Mouse (Mus musculus) urinary bladder, adult 18-20 months (tissue): Measurements from ENCODE around the gene Filip1l.

ENCODE experiments used
- DNase-seq, 2 experiments: peaks; one replicate each; pipeline ENCODE4 v3.0.0; 2022; ENCODE audit warnings: low spot score in 2 of 2, mixed read lengths in 2 of 2

Filip1l gene

DNA sequence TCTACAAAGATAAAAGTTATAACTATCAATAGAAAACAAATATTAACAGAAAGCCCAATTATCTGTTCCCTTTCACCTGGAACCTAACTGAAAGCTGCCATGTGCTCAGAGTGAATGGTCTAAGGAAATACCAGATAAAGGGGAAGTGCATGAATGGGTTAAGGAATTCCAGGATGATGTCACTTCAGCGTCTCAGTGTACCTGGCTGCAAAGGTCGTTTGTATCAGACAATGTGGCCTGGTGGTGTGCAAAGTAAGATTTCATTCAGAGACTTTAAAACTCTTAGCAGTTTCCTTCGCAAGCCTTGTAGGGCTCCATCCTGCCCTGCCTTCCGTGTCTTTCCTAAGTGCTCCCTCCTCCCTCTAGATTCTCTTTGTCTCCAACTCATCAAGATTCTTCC lies 80.3 kb downstream of the Filip1l start:
- no peak for DNase-seq

DNA sequence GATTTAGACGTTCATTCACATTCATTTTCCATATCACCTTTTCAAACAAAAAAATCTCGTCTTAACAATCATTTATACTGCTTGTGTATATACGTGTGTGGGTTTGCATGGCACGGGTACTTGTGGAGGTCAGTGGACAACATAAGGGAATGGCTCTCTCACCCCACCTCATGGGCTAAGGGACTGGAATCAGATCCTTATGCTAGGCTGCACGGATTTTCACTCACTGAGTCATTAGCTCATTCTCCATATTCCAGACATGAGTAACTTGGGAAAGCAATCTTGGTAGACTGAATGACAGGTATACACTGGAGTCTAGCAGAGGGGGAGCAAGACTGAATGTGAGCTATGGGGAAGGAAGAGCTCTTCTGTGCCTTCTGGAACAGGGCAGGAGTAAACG lies 80.8 kb downstream of the Filip1l start:
- DNase-seq, result no peak

DNA sequence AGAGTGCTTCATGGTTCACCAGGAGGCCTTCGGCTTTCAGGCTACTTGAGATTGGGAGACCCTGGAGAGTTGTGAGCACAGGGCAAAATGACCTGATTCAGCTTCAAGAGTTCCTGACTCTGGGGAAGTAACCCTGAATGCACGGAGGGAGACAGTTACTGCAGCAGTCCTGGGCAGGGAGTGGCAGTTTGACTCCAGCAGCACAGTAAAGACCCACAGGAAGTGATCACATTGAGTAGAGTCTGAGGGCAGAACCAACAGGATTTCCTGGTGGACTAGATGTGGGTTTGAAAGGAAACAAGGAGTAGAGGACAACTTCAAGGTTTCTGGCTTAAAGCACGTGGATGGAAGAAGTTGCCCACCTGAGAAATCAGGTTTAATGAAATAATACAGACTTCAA lies 81.7 kb downstream of the Filip1l start:
- DNase-seq, result no peak

DNA sequence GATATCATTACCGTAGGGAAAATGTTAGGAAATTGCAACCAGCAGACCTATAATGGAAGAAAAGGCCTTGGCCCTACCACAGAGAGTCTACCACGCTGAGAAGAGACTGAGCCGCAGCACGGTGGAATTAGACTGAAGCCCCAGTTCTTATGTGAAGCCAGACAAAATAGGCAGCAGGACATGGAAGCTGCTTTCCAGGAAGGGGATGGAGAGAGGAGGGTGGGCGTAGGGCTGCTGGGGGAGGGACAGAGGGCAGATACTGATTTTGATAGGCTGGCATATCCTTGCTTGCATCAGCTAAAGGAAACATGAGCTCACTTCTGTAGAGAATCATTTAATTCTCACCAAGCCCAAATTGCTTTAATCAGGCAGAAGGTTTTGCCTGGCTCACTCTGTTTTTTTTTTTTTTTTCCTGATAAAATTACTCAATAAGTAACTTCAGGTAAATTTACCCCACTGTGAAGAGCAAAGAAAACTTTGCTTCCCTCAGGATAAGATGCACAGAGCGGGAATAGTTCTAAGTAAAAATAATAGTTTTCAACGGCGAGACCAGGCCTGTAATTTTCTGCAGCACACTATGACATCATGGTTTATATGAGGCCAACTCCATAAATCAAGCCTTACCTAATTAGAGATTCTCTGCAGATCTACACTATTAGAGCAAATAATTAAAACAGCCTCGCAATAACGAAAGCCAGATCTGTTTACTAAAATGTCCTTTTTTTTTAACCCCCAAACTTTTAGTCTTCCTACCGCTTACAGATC lies 84.8 kb downstream of the Filip1l start:
- no peak for DNase-seq

DNA sequence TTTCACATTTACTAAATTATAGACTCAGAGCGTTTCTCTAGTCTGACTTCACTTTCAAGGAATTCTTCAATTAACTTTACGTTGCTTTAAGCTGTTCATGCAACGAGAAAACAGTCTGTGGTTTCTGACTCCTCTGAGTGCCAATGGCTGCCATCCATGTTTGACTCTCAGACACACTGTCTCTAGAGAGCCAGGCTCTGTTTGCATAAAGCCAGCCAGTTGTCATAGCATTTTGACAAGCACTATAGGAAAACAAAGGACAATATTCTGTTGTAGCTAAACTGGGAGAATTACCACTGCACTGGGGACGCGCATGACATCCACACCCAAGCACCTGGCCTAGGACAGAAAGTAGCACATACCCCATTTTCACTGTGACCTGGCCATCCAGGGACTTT lies 85.4 kb downstream of the Filip1l start:
- no peak for DNase-seq

DNA sequence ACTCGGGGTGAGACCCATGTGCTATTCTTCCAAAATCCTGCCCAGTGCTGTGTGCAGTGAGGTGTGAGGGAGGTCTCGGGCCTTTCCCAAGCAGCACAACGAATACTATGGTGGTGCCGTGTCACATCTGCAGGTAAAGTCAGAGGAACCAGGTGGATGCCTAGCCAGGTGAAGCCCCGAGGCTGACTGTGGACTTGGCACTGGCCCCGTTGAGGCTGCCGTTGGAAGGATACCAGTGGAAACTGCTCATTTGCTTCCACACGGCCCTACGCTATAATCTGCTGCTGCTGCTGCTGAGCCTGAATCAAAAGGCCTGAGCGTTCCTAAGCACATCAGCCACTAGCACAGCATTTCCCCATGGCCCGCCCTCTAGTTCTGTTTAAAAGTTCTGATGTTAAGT lies 86.3 kb downstream of the Filip1l start:
- no peak for DNase-seq

DNA sequence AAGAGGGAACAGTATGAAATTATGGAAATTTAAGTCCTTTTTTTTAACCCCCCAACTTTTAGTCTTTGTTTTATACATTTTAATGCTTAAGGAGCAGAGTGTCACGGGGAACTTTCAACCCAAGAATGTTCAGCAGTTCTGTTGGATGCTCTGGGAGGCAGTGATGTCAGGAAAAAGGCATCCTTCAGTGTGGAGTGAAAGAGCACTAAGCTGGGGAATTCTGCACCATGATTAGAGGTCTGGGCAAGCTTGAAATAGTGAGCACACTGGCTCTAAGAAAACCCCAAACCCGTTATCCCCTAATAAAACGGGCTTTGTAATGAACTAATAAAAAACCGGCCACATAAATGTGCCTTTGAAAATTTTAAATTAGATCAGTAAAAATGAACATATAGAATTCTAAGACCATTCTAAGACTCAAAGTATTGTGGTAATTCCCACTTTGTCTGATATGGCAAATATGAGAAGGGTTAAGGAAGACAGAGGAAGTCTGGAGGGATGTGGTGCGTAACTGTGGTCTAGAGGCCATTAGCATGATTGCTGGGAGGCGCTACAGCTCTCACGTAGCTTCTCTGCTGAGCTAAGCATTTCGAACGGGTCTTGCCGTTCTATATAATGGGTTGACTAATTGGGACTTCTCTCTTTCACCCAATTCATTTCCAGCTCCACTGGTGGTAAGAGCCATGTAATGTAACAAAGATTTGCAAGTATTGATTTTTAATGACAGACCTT lies 88.0 kb downstream of the Filip1l start:
- no peak for DNase-seq

DNA sequence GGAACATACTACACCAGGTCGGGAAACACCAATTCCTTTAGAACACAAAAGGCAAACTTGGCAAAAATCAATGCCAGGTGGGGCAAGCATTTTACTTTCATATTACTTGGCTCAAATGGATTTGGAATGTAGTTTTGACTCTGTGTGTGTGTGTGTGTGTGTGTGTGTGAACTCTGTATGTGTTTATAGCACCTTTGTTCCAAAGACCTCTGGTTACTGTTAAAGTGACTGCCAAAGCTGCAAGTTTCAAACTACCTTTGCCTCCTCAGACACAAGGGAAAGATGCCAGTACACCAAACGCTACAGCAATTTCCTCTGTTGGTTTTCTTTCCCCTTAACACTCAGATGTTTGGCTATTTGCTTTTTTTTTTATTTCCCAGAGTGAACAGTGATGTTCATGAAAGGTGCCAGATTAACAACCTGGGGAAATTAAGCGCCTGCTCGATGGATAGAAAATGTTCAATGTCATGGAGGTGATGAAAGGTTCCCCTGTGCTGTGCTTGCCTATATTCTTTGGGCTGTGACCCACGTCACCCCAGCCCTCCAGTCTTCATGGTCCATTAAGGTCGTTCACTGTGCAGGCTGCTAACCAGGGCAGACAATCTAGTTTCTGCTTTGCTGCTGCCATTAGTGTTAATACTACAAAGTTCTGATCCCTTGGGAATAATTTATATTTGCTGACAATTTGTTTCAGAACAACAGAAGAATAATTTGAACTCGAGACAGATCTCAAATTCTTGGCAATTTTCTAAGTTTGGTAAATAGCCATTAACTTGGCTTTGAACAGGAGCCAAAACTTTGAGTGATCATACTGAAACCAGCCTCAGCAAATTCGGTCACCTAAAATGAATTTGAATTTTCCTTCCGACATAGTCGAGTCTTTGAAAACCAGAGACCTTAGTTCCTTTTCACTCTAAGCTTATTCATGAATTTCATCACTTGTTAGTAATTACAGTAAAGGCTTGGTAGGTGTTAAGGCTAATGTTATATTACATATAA lies 92.5 kb downstream of the Filip1l start:
- no peak for DNase-seq

DNA sequence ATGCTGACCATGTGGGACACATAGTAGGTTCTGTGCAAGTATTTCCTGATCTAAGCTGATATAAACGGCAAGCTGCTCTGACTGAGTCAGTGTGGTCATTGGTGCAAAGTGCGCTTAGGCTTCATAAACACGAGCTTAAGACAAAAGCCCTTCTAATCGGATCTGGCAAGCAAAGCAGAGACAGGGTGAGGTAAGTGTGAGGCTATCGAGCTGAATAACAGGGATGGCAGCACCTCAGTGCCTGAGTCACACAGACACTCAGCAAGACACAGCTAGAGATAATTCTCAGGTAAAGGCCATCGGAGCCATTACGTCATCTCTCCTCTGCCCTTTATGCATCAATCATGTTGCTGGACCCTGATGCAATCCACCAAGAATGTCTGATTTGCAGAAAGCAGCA lies 100.1 kb downstream of the Filip1l start:
- peak in 1 of 2 experiments; percentile 27 for DNase-seq

DNA sequence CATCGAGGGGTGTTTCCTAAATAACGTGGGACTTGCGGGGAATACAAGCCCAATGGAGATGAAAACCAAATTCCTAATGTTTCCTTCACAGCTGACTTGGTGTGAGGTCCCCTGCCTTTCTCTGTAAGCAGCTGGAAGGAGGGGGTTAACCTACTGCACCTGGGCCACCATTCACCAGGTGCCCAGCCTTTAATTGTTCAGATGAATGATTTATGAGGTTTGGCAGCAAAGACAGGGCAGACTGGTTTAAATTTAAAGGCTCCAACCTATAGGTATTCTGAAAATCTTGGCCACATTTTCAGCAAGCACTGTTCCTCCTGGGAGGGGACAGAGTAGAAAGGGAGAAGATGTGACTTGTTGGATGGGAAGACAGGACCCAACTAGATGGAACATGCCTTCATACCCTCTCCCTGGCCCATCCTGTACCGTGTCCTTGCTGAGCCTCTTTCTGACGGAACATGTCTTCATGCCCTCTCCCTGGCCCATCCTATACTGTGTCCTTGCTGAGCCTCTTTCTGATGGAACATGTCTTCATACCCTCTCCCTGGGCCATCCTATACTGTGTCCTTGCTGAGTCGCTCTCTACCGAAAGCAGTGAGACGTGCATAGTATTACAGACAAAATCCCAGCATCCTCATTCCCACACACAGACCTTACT lies 101.3 kb downstream of the Filip1l start:
- no peak for DNase-seq

DNA sequence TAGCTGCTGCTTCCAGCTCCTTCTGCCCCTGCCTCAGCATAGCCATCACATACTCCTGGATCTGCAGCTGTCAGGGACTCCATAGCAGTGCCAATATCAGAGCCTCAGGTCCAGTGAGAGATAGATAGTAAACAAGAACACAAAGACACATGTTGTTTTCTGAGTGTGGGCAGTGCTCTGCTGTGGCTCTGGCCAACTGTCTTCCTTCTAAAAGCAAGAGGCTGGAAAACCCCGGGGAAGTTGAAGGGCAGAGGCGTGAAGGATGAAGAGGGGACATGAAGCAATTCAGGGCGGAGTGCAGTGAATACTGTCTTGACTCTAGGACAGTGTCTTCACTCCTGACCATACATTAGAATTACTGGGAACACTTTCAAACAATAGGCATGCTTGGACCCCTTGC lies 102.7 kb downstream of the Filip1l start:
- DNase-seq, result no peak

DNA sequence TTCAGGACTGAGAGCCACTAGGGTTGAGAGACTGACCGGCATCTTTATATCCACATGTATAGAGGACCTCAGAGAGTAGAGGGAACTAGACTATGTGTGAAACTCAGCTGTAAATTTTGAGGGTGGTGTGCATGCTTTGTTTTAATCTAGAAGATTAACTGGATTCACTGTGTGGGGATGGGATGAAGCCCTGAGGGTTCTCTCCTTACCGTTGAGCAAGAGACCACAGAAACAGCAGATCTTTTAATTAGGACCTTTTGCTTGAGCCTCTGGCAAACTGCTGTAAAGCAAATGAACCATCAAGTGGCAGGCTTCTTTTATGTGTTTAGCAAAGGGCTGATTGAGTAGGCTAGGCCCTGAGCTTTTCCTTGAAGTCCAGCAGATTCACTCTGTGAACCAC lies 103.1 kb downstream of the Filip1l start:
- no peak for DNase-seq

DNA sequence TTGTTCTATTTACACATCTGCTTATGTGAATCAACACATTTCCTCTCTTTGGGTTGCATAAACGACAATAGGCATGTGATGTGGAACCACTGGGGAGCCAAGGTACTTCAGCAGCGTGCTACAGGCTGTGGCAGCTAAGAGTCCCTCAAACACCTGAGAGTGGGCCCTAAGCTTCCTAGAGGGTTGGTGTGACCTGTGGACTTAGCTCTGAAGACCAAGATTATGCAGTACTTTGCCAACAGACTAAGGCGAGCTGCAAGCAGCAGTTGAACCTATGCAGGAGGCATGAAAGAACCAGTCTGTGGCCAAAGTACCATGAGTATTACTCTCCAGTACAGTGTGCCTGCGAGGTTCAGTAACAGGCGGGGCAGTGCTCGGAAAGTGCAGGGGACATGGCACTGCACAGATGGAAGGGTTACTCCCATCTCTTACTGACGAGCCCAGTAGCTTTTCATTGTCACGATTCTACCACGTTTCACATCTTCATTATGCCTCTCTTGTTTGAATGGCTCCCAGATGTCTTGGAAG lies 112.6 kb downstream of the Filip1l start:
- no peak for DNase-seq

DNA sequence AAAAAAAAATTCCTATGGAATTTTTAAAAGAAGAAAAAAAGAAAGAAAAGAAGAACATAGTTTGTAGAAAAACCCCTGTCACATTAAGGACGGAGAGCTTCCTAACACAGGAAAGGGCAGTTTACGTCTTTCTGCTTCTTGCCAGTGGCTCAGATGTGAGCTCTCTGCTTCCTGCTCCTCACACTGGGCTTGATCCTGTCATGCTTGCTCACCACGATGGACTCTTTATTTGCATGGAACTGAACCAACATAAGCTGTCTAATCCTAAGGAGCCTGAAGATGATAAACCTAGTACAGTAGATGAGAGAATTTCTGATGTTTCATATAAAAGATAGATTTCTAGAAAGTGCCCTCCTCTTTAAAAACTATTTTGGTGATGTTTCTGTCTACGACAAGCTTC lies 116.4 kb downstream of the Filip1l start:
- DNase-seq, result no peak

DNA sequence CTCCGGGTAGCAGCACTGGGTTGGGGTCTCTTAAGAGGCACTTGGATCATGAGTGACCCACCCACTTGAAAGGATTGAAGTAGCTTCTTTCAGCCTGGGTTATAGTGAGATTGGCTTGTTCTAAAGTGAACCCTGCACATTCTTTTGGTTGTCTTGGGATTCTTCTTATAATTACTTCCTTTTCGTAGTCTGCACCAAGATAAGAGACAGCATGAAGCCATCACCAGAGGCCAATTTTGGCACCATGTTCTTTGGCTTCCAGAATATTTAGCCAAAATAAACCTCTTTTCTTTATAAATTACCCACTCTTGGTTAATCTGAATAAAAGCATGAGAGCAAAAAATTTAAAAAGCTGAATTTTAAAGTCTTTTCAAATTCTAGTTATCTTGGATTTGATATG lies 117.0 kb downstream of the Filip1l start:
- DNase-seq, result no peak

DNA sequence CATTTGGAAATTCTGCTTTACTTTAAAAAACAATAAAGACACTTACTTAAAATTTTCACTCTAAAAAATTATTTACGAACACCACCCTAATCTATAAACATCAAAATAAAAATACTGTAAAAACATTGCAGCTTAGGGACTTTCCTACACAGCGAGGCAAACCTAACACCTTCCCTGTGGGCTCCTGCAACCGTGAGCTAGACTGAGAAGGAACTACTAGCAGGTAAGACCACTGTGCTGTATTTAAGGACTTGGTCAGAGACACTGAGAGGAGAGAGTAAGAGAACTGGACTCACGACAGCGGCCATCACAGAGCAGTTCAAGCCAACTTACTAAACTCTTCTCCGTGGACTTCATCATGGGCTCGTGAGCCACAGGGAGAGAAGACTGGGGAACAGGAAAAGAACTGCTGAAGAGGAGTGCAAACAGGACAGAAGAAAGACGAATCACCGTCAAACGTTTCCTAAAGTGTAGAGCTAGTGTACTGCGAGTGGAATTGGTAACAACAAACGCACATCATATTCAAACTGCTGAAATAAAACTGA lies 117.5 kb downstream of the Filip1l start:
- no peak for DNase-seq

DNA sequence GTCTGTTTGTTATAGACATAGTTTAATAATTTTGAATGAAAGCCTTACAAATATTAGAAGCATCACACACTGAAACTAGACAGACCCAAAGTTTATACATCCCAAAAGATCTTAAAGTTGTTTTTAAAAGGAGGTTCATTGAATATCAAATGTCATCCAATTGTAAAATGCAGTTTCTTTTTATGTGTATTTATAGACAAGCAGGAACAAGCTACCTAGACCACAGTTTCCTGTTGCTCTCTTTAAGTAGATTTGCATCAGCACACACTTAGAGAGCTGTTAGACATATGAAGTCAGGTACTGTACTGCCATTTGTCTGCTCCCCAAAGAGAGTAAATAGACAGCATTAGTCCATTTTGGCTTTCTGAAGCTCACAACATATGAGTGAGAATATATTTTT lies 118.2 kb downstream of the Filip1l start:
- no peak for DNase-seq

DNA sequence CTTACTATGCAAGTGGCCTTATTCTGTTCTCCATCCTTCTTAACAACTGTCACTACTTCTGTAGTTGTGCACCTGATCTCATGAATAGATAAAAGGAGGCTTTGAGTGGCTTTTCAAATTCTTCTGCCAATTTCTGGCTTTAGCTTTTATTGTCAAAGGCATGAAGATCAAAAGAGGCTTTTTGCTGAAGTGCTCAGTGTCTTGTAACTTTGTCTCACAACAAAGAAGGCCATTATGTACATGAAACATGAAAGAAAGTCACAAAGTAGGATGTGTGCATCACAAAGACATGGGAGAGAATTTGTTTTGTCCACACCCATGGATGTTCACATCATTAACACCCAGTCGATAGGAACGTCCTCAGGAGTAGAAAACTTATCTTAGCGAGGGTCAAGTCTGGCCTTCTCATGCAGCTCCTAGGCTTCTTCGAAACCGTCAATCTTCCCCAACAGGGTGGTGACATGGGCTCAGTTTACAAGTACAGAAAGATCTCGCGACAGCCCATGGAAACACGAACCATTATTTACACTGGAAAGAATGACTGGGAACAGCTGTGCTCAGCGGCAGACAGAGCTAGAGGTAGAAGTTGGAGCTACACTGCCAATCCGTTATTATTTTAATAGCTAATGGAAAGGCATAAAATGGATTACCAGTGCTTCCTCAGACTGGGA lies 120.7 kb downstream of the Filip1l start:
- no peak for DNase-seq

DNA sequence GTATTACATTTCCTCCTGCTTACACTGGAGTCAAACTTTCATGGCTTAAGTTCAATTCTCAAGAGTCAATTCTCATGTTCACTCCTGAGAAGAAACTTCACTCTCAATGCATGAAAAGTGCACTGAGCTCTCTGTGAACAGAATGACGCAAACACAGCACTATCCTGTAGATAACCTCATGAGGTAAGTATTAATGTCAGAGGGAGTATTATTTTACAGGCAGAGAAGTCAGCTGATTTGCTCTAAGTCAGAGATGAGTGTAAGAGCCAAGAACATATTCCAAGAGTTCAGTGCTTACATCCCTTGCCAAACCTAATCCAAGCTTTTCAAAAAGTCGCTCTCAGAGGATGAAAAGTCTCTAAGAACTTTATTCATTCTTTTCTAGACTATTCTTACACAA lies 125.6 kb downstream of the Filip1l start:
- DNase-seq, result no peak

DNA sequence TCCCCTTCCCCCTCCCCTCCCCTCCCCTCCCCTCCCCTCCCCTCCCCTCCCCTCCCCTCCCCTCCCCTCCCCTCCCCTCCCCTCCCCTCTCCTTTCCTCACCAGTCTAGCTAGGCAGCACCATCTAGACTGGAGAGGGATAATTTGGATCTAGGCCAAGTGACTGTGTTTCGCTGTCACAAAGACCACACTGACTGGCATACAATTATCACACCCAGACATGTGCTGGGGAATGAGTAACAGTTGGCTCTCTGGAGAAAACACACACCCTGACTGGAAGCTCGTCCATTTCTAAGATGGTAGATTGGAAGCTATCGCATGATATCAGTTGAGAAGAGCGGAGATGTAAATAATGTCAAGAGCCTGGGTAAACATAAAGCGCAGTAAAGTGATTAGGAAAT lies 126.9 kb downstream of the Filip1l start:
- DNase-seq, result no peak

DNA sequence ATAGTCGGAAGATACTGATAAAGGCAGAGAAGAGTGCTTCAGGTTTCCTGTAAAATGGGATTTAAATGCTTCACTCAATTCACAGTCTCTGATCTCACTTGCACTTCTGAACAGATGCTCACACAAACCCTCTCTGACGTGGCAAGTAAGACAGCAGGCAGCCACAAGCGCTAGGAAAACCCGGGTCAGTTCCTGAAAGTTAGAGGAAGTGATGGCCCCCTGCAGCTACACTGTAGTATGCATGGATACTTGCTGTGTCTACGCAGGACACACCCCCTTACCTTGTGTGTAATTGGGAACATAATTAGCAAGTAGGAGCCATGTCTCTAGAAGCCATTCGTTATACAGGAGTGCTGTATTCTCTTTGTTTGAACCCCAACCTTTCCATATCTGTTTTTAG lies 129.4 kb downstream of the Filip1l start:
- DNase-seq, result no peak
